Mouse (Mus musculus) intestine, embryonic 15.5 days (tissue): Measurements from ENCODE around the gene Fam149b. TPM values are rescaled to one million over a fixed set of nuclear protein-coding genes. Genes with fewer than 3 reads are reported as not detected.

ENCODE experiments used
- ATAC-seq: fragments of 200-750 bp; cut with Nextera tagmentation; 2 replicates; pipeline ENCODE4 v1.8.0; 2017; ENCODE audit warnings: moderate TSS enrichment, moderate library complexity
- H3K27ac ChIP-seq: fragments of 300-500 bp; sonication (generic); 2 replicates; pipeline ENCODE4 v1.5.1; 2015; ENCODE audit warnings: mild to moderate bottlenecking, inconsistent platforms
- H3K27me3 ChIP-seq: fragments of 300-500 bp; sonication (generic); replicated peaks from 2 replicates; pipeline ENCODE4 v1.6.1; 2015; ENCODE audit warnings: inconsistent platforms
- H3K36me3 ChIP-seq: fragments of 300-500 bp; sonication (generic); 2 replicates; pipeline ENCODE4 v1.6.1; 2015; ENCODE audit warnings: inconsistent platforms
- H3K4me1 ChIP-seq: fragments of 300-500 bp; sonication (generic); replicated peaks from 2 replicates; pipeline ENCODE4 v1.6.1; 2015; ENCODE audit warnings: inconsistent platforms
- H3K4me2 ChIP-seq: fragments of 300-500 bp; sonication (generic); replicated peaks from 2 replicates; pipeline ENCODE4 v1.6.1; 2015; ENCODE audit warnings: mild to moderate bottlenecking, inconsistent platforms
- H3K4me3 ChIP-seq: fragments of 300-500 bp; sonication (generic); replicated peaks from 2 replicates; pipeline ENCODE4 v1.5.1; 2015; ENCODE audit warnings: inconsistent platforms
- H3K9ac ChIP-seq: fragments of 300-500 bp; sonication (generic); 2 replicates; pipeline ENCODE4 v1.6.1; 2015; ENCODE audit warnings: inconsistent platforms
- H3K9me3 ChIP-seq: fragments of 300-500 bp; sonication (generic); 2 replicates; pipeline ENCODE4 v1.6.1; 2016; ENCODE audit warnings: inconsistent platforms
- WGBS: fragments of 180-500 bp; shearing (Covaris S2); methylation state at CpG from one replicate; pipeline ENCODE4 v1.1.7; 2015; 5-methylcytosine and 5-hydroxymethylcytosine counted together
- polyA plus RNA-seq: library from polyadenylated mRNA; unstranded; fragments of >200 nt; fragmentation: Nextera tagmentation; extraction: Ambion mirVana; gene quantifications from 2 replicates; pipeline ENCODE4 v1.2.1, GENCODE M21; 2015

Fam149b gene
- polyA plus RNA-seq, 1 experiment from 2014 or later = 29.0 TPM

DNA sequence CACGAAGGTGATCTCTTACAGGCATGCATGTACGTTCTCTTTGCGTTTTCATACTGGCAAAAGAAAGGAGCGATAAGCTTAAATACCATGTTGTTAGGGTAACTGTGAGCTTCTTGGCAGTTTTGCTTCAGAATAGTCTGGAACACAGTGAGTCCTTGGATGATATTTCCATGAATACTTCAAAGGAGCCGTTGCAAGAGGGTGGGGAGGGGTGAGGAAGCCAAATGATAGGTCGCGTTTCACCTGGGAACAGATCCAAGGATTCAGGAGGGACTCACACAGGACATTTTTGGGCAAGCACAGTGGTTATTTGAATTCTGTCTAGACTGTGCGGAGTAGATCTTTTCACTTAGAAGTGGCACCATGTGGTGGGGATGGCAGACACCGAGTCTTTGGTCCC is 49.3 kb downstream of the Fam149b start:
- peaks cover 3% of the 10 kb centered on the region; the same call in 1 of the 2 replicates for H3K4me1 ChIP-seq
- H3K27ac ChIP-seq = no peak overlapping the region
- 83% methylated on average over 9 of the region's 9 CpGs for WGBS
- no peak for ATAC-seq
- no peak overlapping the region for H3K4me2 ChIP-seq
- no peak overlapping the region for H3K4me3 ChIP-seq
- H3K36me3 ChIP-seq = no peaks in the 10 kb centered on the region
- no peak overlapping the region for H3K9ac ChIP-seq
- H3K9me3 ChIP-seq = no peaks in the 10 kb centered on the region
- no peaks in the 10 kb centered on the region; the same call in 1 of the 2 replicates for H3K27me3 ChIP-seq

DNA sequence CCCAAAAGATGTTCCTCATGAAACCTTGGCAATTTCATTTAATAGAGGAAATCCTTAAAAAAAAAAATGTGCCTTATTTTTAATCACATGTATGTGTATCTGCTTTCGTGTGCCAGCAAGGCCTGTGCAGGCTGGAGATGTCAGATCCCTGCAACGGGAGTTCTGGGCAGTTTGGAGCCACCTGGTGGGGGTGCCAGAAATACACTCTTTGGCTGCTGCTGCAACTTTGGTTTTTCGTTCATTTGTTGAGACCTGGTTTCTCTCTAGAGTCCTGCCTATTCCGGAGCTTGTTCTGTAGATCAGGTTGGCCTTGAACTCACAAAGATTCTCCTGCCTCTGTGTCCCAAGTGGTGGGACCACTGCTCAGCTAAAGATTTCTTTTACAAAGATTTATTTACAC is 50.9 kb downstream of the Fam149b start:
- H3K4me2 ChIP-seq = no peak overlapping the region
- no peak for ATAC-seq
- H3K27ac ChIP-seq = no peak overlapping the region
- no peak overlapping the region for H3K9ac ChIP-seq
- 40% methylated on average over 4 of the region's 4 CpGs for WGBS
- H3K36me3 ChIP-seq = no peaks in the 10 kb centered on the region
- H3K27me3 ChIP-seq = no peaks in the 10 kb centered on the region; the same call in 1 of the 2 replicates
- H3K4me3 ChIP-seq = no peak overlapping the region
- H3K9me3 ChIP-seq = no peaks in the 10 kb centered on the region
- H3K4me1 ChIP-seq = 0 out of 2 replicates have a peak, but pooled peaks cover 3% of the 10 kb centered on the region

DNA sequence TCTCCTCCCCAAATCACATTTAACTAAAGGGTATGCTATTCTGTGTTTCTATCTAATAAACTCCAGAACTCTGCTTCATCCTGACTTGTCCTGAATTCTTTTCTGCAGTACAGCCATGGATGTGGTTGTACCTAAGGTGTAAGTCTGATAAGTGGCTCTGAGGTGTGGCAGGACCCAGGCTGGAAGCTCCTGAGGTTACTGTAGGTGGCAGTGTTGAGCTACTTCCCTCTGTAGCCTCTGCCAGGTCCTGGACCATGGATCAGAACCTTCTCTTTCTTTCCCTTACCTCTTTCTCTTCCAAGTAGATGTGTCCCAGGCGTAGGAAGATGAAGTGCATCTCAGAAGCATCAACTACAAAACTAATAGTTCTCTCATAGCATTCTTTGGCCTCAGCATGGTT is 52.1 kb downstream of the Fam149b start:
- ATAC-seq = peak; percentile 59; the same call in 1 of the 2 replicates

DNA sequence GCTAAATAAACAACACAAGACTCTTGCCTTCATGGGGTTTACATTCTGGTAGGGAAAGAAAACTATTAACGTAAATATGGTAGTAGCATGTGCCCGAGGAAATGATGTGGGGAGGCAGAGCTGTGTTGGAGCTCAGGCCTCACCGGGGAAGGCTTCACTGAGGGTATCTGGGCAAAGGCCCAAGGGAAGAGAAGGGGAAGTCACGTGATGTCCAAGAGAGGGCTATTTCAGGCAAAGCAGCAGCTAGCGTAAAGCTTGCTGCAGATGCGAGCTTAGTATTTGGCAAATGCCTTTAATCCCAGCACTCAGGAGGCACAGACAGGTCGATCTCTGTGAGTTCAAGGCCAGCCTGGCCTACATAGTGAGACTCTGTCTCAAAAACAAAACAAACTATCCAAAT is 74.3 kb downstream of the Fam149b start:
- no peaks in the 10 kb centered on the region for H3K27me3 ChIP-seq
- 76% methylated on average over 7 of the region's 7 CpGs for WGBS
- H3K4me2 ChIP-seq = no peak overlapping the region
- H3K4me3 ChIP-seq = no peak overlapping the region
- H3K4me1 ChIP-seq = no peaks in the 10 kb centered on the region
- H3K9ac ChIP-seq = no peak overlapping the region
- no peaks in the 10 kb centered on the region for H3K36me3 ChIP-seq
- ATAC-seq = no peak
- no peak overlapping the region for H3K27ac ChIP-seq
- no peaks in the 10 kb centered on the region for H3K9me3 ChIP-seq

More for the DNA sequence above, 52.1 kb downstream of the Fam149b start:
- H3K4me2 ChIP-seq = no peak overlapping the region
- no peaks in the 10 kb centered on the region for H3K9me3 ChIP-seq
- no peak overlapping the region for H3K4me3 ChIP-seq
- 65% methylated on average over 1 of the region's 1 CpGs for WGBS
- no peaks in the 10 kb centered on the region for H3K36me3 ChIP-seq
- no peak overlapping the region for H3K27ac ChIP-seq
- no peaks in the 10 kb centered on the region for H3K4me1 ChIP-seq
- no peaks in the 10 kb centered on the region; the same call in 1 of the 2 replicates for H3K27me3 ChIP-seq
- no peak overlapping the region for H3K9ac ChIP-seq

DNA sequence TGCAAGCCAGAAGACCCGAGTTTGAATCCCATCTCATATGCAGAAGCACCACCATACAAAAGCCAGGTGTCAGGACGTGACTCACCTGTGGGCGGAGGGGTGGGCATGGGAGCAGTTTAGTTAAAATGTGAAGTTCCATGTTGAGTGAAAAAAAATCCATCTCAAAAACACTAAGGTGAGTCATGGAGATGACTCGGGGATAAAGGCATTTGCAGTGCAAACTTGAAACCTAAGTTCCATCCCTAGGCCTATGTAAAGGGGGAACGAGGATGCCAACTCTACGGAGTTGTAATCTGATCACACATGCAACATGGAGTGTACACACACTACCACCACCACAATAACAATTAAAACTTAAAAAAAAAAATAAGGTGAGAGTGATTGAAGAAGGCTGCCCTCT is 75.1 kb downstream of the Fam149b start:
- no peaks in the 10 kb centered on the region for H3K9me3 ChIP-seq
- no peak for ATAC-seq
- no peak overlapping the region for H3K27ac ChIP-seq
- 89% methylated on average over 6 of the region's 6 CpGs for WGBS
- H3K4me3 ChIP-seq = no peak overlapping the region
- no peak overlapping the region for H3K9ac ChIP-seq
- H3K4me1 ChIP-seq = no peaks in the 10 kb centered on the region
- H3K4me2 ChIP-seq = no peak overlapping the region
- H3K36me3 ChIP-seq = no peaks in the 10 kb centered on the region
- H3K27me3 ChIP-seq = no peaks in the 10 kb centered on the region

DNA sequence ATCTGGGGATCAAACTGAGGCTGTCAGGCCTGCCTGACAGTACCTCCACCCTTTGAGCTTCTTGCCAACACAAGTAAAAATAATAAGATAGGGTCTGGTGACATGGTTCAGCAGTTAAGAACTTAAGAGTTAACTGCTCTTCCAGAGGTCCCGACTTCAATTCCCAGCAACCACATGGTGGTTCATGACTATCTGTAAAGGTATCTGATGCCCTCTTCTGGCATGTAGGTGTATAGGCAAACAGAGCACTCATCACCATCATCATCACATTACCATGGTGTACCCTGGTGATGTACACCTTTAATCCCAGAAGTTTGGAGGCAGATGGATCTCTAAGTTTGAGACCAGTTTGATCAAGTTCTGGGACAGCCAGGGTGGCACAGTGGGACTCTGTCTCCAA is 80.6 kb downstream of the Fam149b start:
- Histone ChIP-seq H3K4me1 (no peaks in the 10 kb centered on the region), H3K9me3 (no peaks in the 10 kb centered on the region), H3K4me3 (no peak overlapping the region), H3K27me3 (no peaks in the 10 kb centered on the region), H3K27ac (no peak overlapping the region), H3K9ac (no peak overlapping the region), H3K4me2 (no peak overlapping the region), H3K36me3 (no peaks in the 10 kb centered on the region)
- 24% methylated on average over 1 of the region's 1 CpGs for WGBS
- ATAC-seq = no peak

DNA sequence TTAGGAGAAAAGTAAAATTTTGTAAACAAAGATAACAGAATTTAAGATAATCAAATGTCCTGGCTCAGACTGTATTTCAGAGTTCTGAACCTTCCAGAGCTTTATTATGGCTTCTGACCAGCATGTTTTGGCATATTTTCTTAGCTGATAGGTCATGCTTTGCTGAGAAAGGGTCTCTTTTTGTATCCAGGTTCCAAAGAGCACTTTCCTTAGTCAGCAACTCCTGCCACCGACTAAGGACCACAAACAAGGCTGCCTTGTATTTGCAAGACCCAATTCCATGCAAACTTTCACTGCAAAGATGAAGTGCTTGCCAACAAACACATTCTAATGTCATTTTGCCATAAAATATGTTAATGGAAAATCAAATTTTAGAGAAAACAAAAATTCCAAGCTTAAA is 81.9 kb downstream of the Fam149b start:
- Histone ChIP-seq H3K4me1 (no peaks in the 10 kb centered on the region), H3K27me3 (no peaks in the 10 kb centered on the region), H3K4me3 (no peak overlapping the region), H3K27ac (no peak overlapping the region), H3K9me3 (no peaks in the 10 kb centered on the region), H3K9ac (no peak overlapping the region), H3K36me3 (no peaks in the 10 kb centered on the region), H3K4me2 (no peak overlapping the region)
- 59% methylated on average over 1 of the region's 1 CpGs for WGBS
- no peak for ATAC-seq

DNA sequence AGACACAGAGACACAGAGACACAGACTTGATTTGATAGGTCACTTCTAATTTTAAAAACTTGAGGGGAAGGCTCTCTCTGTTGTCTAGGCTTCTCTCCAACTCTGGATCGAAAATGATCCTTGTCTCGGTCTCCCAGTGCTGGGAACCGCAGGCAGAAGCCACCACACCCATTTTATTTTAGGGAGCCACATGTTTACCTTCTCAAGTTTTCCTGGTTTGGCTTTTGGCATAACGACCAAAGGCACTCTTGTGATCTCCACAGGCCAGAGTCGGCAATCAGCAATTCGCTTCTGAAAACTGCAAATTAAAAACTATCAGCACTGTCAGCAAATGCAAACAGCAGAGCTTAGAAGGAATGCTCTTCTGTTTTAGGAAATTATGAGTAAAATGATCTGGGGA is 83.8 kb downstream of the Fam149b start:
- no peaks in the 10 kb centered on the region for H3K27me3 ChIP-seq
- WGBS = 71% methylated on average over 6 of the region's 6 CpGs
- H3K4me2 ChIP-seq = no peak overlapping the region
- H3K4me1 ChIP-seq = no peaks in the 10 kb centered on the region
- no peak overlapping the region for H3K27ac ChIP-seq
- no peak for ATAC-seq
- no peak overlapping the region for H3K9ac ChIP-seq
- H3K9me3 ChIP-seq = no peaks in the 10 kb centered on the region
- H3K36me3 ChIP-seq = no peaks in the 10 kb centered on the region
- H3K4me3 ChIP-seq = no peak overlapping the region

DNA sequence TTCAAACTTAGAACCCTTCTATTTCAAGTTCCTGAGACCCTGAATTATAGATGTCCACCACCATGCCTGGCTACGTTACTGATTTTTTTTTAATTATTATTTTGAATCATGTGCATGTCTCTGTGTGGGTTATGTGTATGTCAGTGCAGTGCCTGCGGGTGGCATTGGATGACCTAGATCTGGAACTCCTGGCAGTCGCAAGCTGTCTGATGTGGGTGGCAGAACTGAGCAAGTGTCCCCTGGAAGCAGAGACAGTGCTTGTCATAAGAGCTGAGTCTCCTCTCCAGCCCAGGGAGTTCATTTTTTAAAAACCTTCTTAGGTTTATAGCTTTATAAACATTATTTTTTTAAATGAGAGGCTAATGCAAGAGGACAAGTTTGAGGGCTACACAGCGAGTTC is 84.5 kb downstream of the Fam149b start:
- no peak for ATAC-seq
- Histone ChIP-seq H3K36me3 (no peaks in the 10 kb centered on the region), H3K4me1 (no peaks in the 10 kb centered on the region), H3K9me3 (no peaks in the 10 kb centered on the region), H3K9ac (no peak overlapping the region), H3K27ac (no peak overlapping the region), H3K27me3 (no peaks in the 10 kb centered on the region), H3K4me3 (no peak overlapping the region), H3K4me2 (no peak overlapping the region)
- 74% methylated on average over 4 of the region's 4 CpGs for WGBS

Other genes starting within 250 kb of the Fam149b start
- 15.8 and 16.8 TPM in 2 replicates for gene Saysd1, start 209.6 kb upstream of the Fam149b start, polyA plus RNA-seq
- gene Kcnk5, start 166.4 kb upstream of the Fam149b start, polyA plus RNA-seq = 9.5 TPM in 2 replicates
- 6.0 and 11.0 TPM in 2 replicates for gene Kcnk16, start 79.0 kb upstream of the Fam149b start, polyA plus RNA-seq
- gene Nudt13, start 53.5 kb upstream of the Fam149b start, polyA plus RNA-seq = 15.8 and 17.8 TPM in 2 replicates
- gene Ecd, start within 50 bp of the Fam149b start, polyA plus RNA-seq = 44.1 and 45.9 TPM in 2 replicates
- 128 and 134 TPM in 2 replicates for gene Dnajc9, start 40.7 kb downstream of the Fam149b start, polyA plus RNA-seq
- 97.9 and 100 TPM in 2 replicates for gene Mrps16, start 45.5 kb downstream of the Fam149b start, polyA plus RNA-seq
- gene Cfap70, start 104.1 kb downstream of the Fam149b start, polyA plus RNA-seq = 0.18 and 0.28 TPM in 2 replicates
- gene Anxa7, start 132.0 kb downstream of the Fam149b start, polyA plus RNA-seq = 45.5 and 47.0 TPM in 2 replicates
- gene Mss51, start 148.7 kb downstream of the Fam149b start, polyA plus RNA-seq = 0.54 and 0.98 TPM in 2 replicates
- 37.9 and 38.8 TPM in 2 replicates for gene Ppp3cb, start 198.4 kb downstream of the Fam149b start, polyA plus RNA-seq